Mouse (Mus musculus): ENCODE results near the gene D17H6S53E. TPM values are rescaled to one million over a fixed set of nuclear protein-coding genes. Genes with fewer than 3 reads are reported as not detected.

Gene D17H6S53E
- polyA plus RNA-seq, 1 experiment from 2014 or later, result 22.9 TPM

Other genes with a start within 250 kb of the D17H6S53E start
- 11.8 TPM for gene Zbtb12, start 246.9 kb upstream of the D17H6S53E start, polyA plus RNA-seq (2014; fragmentation: Illumina TruSeq; extraction: RNeasy Lipid Tissue Mini Kit (QIAGEN cat#74804); ENCODE audit: low read depth, low replicate concordance)
- not detected for gene Gm20547, start 244.3 kb upstream of the D17H6S53E start, polyA plus RNA-seq (2014; fragmentation: Illumina TruSeq; extraction: RNeasy Lipid Tissue Mini Kit (QIAGEN cat#74804); ENCODE audit: low read depth, low replicate concordance)
- 5.3 TPM for gene C2, start 228.1 kb upstream of the D17H6S53E start, polyA plus RNA-seq (2014; fragmentation: Illumina TruSeq; extraction: RNeasy Lipid Tissue Mini Kit (QIAGEN cat#74804); ENCODE audit: low read depth, low replicate concordance)
- gene Ehmt2, start 227.9 kb upstream of the D17H6S53E start, polyA plus RNA-seq (2014; fragmentation: Illumina TruSeq; extraction: RNeasy Lipid Tissue Mini Kit (QIAGEN cat#74804); ENCODE audit: low read depth, low replicate concordance), result 40.6 TPM
- gene Slc44a4, start 211.9 kb upstream of the D17H6S53E start, polyA plus RNA-seq (2014; fragmentation: Illumina TruSeq; extraction: RNeasy Lipid Tissue Mini Kit (QIAGEN cat#74804); ENCODE audit: low read depth, low replicate concordance), result not detected
- 18.6 TPM for gene Neu1, start 195.1 kb upstream of the D17H6S53E start, polyA plus RNA-seq (2014; fragmentation: Illumina TruSeq; extraction: RNeasy Lipid Tissue Mini Kit (QIAGEN cat#74804); ENCODE audit: low read depth, low replicate concordance)
- gene Hspa1b, start 167.1 kb upstream of the D17H6S53E start, polyA plus RNA-seq (2014; fragmentation: Illumina TruSeq; extraction: RNeasy Lipid Tissue Mini Kit (QIAGEN cat#74804); ENCODE audit: low read depth, low replicate concordance), result 7.8 TPM
- not detected for gene Gm20481, start 156.5 kb upstream of the D17H6S53E start, polyA plus RNA-seq (2014; fragmentation: Illumina TruSeq; extraction: RNeasy Lipid Tissue Mini Kit (QIAGEN cat#74804); ENCODE audit: low read depth, low replicate concordance)
- gene Hspa1a, start 154.2 kb upstream of the D17H6S53E start, polyA plus RNA-seq (2014; fragmentation: Illumina TruSeq; extraction: RNeasy Lipid Tissue Mini Kit (QIAGEN cat#74804); ENCODE audit: low read depth, low replicate concordance), result 10.2 TPM
- gene Hspa1l, start 153.7 kb upstream of the D17H6S53E start, polyA plus RNA-seq (2014; fragmentation: Illumina TruSeq; extraction: RNeasy Lipid Tissue Mini Kit (QIAGEN cat#74804); ENCODE audit: low read depth, low replicate concordance), result 9.2 TPM
- 17.0 TPM for gene Lsm2, start 144.5 kb upstream of the D17H6S53E start, polyA plus RNA-seq (2014; fragmentation: Illumina TruSeq; extraction: RNeasy Lipid Tissue Mini Kit (QIAGEN cat#74804); ENCODE audit: low read depth, low replicate concordance)
- 20.7 TPM for gene Vars, start 125.4 kb upstream of the D17H6S53E start, polyA plus RNA-seq (2014; fragmentation: Illumina TruSeq; extraction: RNeasy Lipid Tissue Mini Kit (QIAGEN cat#74804); ENCODE audit: low read depth, low replicate concordance)
- gene Vwa7, start 109.8 kb upstream of the D17H6S53E start, polyA plus RNA-seq (2014; fragmentation: Illumina TruSeq; extraction: RNeasy Lipid Tissue Mini Kit (QIAGEN cat#74804); ENCODE audit: low read depth, low replicate concordance), result 6.5 TPM
- gene Sapcd1, start 98.4 kb upstream of the D17H6S53E start, polyA plus RNA-seq (2014; fragmentation: Illumina TruSeq; extraction: RNeasy Lipid Tissue Mini Kit (QIAGEN cat#74804); ENCODE audit: low read depth, low replicate concordance), result 0.58 TPM
- gene Msh5, start 79.6 kb upstream of the D17H6S53E start, polyA plus RNA-seq (2014; fragmentation: Illumina TruSeq; extraction: RNeasy Lipid Tissue Mini Kit (QIAGEN cat#74804); ENCODE audit: low read depth, low replicate concordance), result 0.55 TPM
- gene Clic1, start 76.4 kb upstream of the D17H6S53E start, polyA plus RNA-seq (2014; fragmentation: Illumina TruSeq; extraction: RNeasy Lipid Tissue Mini Kit (QIAGEN cat#74804); ENCODE audit: low read depth, low replicate concordance), result 50.4 TPM
- 33.4 TPM for gene Ddah2, start 67.3 kb upstream of the D17H6S53E start, polyA plus RNA-seq (2014; fragmentation: Illumina TruSeq; extraction: RNeasy Lipid Tissue Mini Kit (QIAGEN cat#74804); ENCODE audit: low read depth, low replicate concordance)
- gene Ly6g6c, start 61.0 kb upstream of the D17H6S53E start, polyA plus RNA-seq (2014; fragmentation: Illumina TruSeq; extraction: RNeasy Lipid Tissue Mini Kit (QIAGEN cat#74804); ENCODE audit: low read depth, low replicate concordance), result not detected
- not detected for gene Mpig6b, start 60.2 kb upstream of the D17H6S53E start, polyA plus RNA-seq (2014; fragmentation: Illumina TruSeq; extraction: RNeasy Lipid Tissue Mini Kit (QIAGEN cat#74804); ENCODE audit: low read depth, low replicate concordance)
- not detected for gene Ly6g6e, start 49.5 kb upstream of the D17H6S53E start, polyA plus RNA-seq (2014; fragmentation: Illumina TruSeq; extraction: RNeasy Lipid Tissue Mini Kit (QIAGEN cat#74804); ENCODE audit: low read depth, low replicate concordance)
- not detected for gene Ly6g6d, start 48.3 kb upstream of the D17H6S53E start, polyA plus RNA-seq (2014; fragmentation: Illumina TruSeq; extraction: RNeasy Lipid Tissue Mini Kit (QIAGEN cat#74804); ENCODE audit: low read depth, low replicate concordance)
- gene Ly6g6f, start 40.8 kb upstream of the D17H6S53E start, polyA plus RNA-seq (2014; fragmentation: Illumina TruSeq; extraction: RNeasy Lipid Tissue Mini Kit (QIAGEN cat#74804); ENCODE audit: low read depth, low replicate concordance), result not detected
- 72.3 TPM for gene Abhd16a, start 37.1 kb upstream of the D17H6S53E start, polyA plus RNA-seq (2014; fragmentation: Illumina TruSeq; extraction: RNeasy Lipid Tissue Mini Kit (QIAGEN cat#74804); ENCODE audit: low read depth, low replicate concordance)
- not detected for gene Ly6g5c, start 18.1 kb upstream of the D17H6S53E start, polyA plus RNA-seq (2014; fragmentation: Illumina TruSeq; extraction: RNeasy Lipid Tissue Mini Kit (QIAGEN cat#74804); ENCODE audit: low read depth, low replicate concordance)
- 0.39 TPM for gene Ly6g5b, start 10.9 kb upstream of the D17H6S53E start, polyA plus RNA-seq (2014; fragmentation: Illumina TruSeq; extraction: RNeasy Lipid Tissue Mini Kit (QIAGEN cat#74804); ENCODE audit: low read depth, low replicate concordance)
- 17.0 TPM for gene Gpank1, start 4.9 kb upstream of the D17H6S53E start, polyA plus RNA-seq (2014; fragmentation: Illumina TruSeq; extraction: RNeasy Lipid Tissue Mini Kit (QIAGEN cat#74804); ENCODE audit: low read depth, low replicate concordance)
- 145 TPM for gene Csnk2b, start 4.3 kb upstream of the D17H6S53E start, polyA plus RNA-seq (2014; fragmentation: Illumina TruSeq; extraction: RNeasy Lipid Tissue Mini Kit (QIAGEN cat#74804); ENCODE audit: low read depth, low replicate concordance)
- not detected for gene Apom, start 5.7 kb downstream of the D17H6S53E start, polyA plus RNA-seq (2014; fragmentation: Illumina TruSeq; extraction: RNeasy Lipid Tissue Mini Kit (QIAGEN cat#74804); ENCODE audit: low read depth, low replicate concordance)
- gene Bag6, start 8.8 kb downstream of the D17H6S53E start, polyA plus RNA-seq (2014; fragmentation: Illumina TruSeq; extraction: RNeasy Lipid Tissue Mini Kit (QIAGEN cat#74804); ENCODE audit: low read depth, low replicate concordance), result 122 TPM
- gene Prrc2a, start 38.5 kb downstream of the D17H6S53E start, polyA plus RNA-seq (2014; fragmentation: Illumina TruSeq; extraction: RNeasy Lipid Tissue Mini Kit (QIAGEN cat#74804); ENCODE audit: low read depth, low replicate concordance), result 139 TPM
- gene Aif1, start 49.7 kb downstream of the D17H6S53E start, polyA plus RNA-seq (2014; fragmentation: Illumina TruSeq; extraction: RNeasy Lipid Tissue Mini Kit (QIAGEN cat#74804); ENCODE audit: low read depth, low replicate concordance), result 6.0 TPM
- gene Lst1, start 62.1 kb downstream of the D17H6S53E start, polyA plus RNA-seq (2014; fragmentation: Illumina TruSeq; extraction: RNeasy Lipid Tissue Mini Kit (QIAGEN cat#74804); ENCODE audit: low read depth, low replicate concordance), result 4.1 TPM
- 0.68 TPM for gene Ltb, start 68.1 kb downstream of the D17H6S53E start, polyA plus RNA-seq (2014; fragmentation: Illumina TruSeq; extraction: RNeasy Lipid Tissue Mini Kit (QIAGEN cat#74804); ENCODE audit: low read depth, low replicate concordance)
- 0.29 TPM for gene Tnf, start 75.6 kb downstream of the D17H6S53E start, polyA plus RNA-seq (2014; fragmentation: Illumina TruSeq; extraction: RNeasy Lipid Tissue Mini Kit (QIAGEN cat#74804); ENCODE audit: low read depth, low replicate concordance)
- not detected for gene Lta, start 79.0 kb downstream of the D17H6S53E start, polyA plus RNA-seq (2014; fragmentation: Illumina TruSeq; extraction: RNeasy Lipid Tissue Mini Kit (QIAGEN cat#74804); ENCODE audit: low read depth, low replicate concordance)
- 1.8 TPM for gene Gm16181, start 94.5 kb downstream of the D17H6S53E start, polyA plus RNA-seq (2014; fragmentation: Illumina TruSeq; extraction: RNeasy Lipid Tissue Mini Kit (QIAGEN cat#74804); ENCODE audit: low read depth, low replicate concordance)
- 4.9 TPM for gene Atp6v1g2, start 107.3 kb downstream of the D17H6S53E start, polyA plus RNA-seq (2014; fragmentation: Illumina TruSeq; extraction: RNeasy Lipid Tissue Mini Kit (QIAGEN cat#74804); ENCODE audit: low read depth, low replicate concordance)
- gene Nfkbil1, start 109.4 kb downstream of the D17H6S53E start, polyA plus RNA-seq (2014; fragmentation: Illumina TruSeq; extraction: RNeasy Lipid Tissue Mini Kit (QIAGEN cat#74804); ENCODE audit: low read depth, low replicate concordance), result 6.4 TPM
- 112 TPM for gene Ddx39b, start 115.4 kb downstream of the D17H6S53E start, polyA plus RNA-seq (2014; fragmentation: Illumina TruSeq; extraction: RNeasy Lipid Tissue Mini Kit (QIAGEN cat#74804); ENCODE audit: low read depth, low replicate concordance)
- 162 TPM for gene H2-D1, start 136.4 kb downstream of the D17H6S53E start, polyA plus RNA-seq (2014; fragmentation: Illumina TruSeq; extraction: RNeasy Lipid Tissue Mini Kit (QIAGEN cat#74804); ENCODE audit: low read depth, low replicate concordance)
- not detected for gene H2-Q1, start 194.0 kb downstream of the D17H6S53E start, polyA plus RNA-seq (2014; fragmentation: Illumina TruSeq; extraction: RNeasy Lipid Tissue Mini Kit (QIAGEN cat#74804); ENCODE audit: low read depth, low replicate concordance)
- gene H2-Q2, start 215.9 kb downstream of the D17H6S53E start, polyA plus RNA-seq (2014; fragmentation: Illumina TruSeq; extraction: RNeasy Lipid Tissue Mini Kit (QIAGEN cat#74804); ENCODE audit: low read depth, low replicate concordance), result 0.50 TPM

Measured in heart, adult 10 weeks (tissue).